Mouse (Mus musculus) stomach, postnatal 0 days (tissue): ENCODE measurements at regions not wholly inside any gene's neighbourhood (a gene's known extent, or its start where the extent isn't known, plus 50 kb on each side); places are given as distances from the start of the nearest gene placed in this dataset.

Source experiments
- ATAC-seq: fragments of 200-750 bp; cut with Nextera tagmentation; 2 replicates; pipeline ENCODE4 v1.8.0; 2017; ENCODE audit not compliant: low FRiP score, low TSS enrichment
- DNase-seq: peaks from one replicate; pipeline ENCODE4 v3.0.0-alpha.2; 2016; ENCODE audit warnings: low spot score
- H3K27ac ChIP-seq: fragments of 300-500 bp; sonication (generic); replicated peaks from 2 replicates; pipeline ENCODE4 v1.5.1; 2014; ENCODE audit warnings: mild to moderate bottlenecking, control low read depth
- H3K27me3 ChIP-seq: fragments of 300-500 bp; sonication (generic); 2 replicates; pipeline ENCODE4 v1.6.1; 2014; ENCODE audit warnings: low read length; ENCODE audit not compliant: control insufficient read depth, insufficient read depth
- H3K36me3 ChIP-seq: fragments of 300-500 bp; sonication (generic); 2 replicates; pipeline ENCODE4 v1.6.1; 2014; ENCODE audit warnings: low read length, mixed read lengths; ENCODE audit not compliant: control insufficient read depth, insufficient read depth
- H3K4me1 ChIP-seq: fragments of 300-500 bp; sonication (generic); replicated peaks from 2 replicates; pipeline ENCODE4 v1.6.1; 2014; ENCODE audit warnings: antibody characterized with exemption; ENCODE audit not compliant: control insufficient read depth, insufficient read depth
- H3K4me2 ChIP-seq: fragments of 300-500 bp; sonication (generic); replicated peaks from 2 replicates; pipeline ENCODE4 v1.6.1; 2014; ENCODE audit warnings: low read depth, mild to moderate bottlenecking, control low read depth, moderate library complexity
- H3K4me3 ChIP-seq: fragments of 300-500 bp; sonication (generic); 2 replicates; pipeline ENCODE4 v1.5.1; 2014; ENCODE audit warnings: low read depth, low read length, control low read depth
- H3K9ac ChIP-seq: fragments of 300-500 bp; sonication (generic); 2 replicates; pipeline ENCODE4 v1.6.1; 2014; ENCODE audit warnings: mild to moderate bottlenecking, low read length, control low read depth, mixed read lengths
- H3K9me3 ChIP-seq: fragments of 300-500 bp; sonication (generic); 2 replicates; pipeline ENCODE4 v1.6.1; 2016; ENCODE audit warnings: low read length; ENCODE audit not compliant: control insufficient read depth
- CTCF ChIP-seq: IDR thresholded peaks from 2 replicates; pipeline ENCODE4 v1.5.1; 2016; ENCODE audit warnings: antibody characterized with exemption, low read depth, mild to moderate bottlenecking, moderate library complexity
- EP300 ChIP-seq: optimal IDR thresholded peaks from 2 replicates; pipeline ENCODE3; 2016; ENCODE audit warnings: antibody characterized with exemption
- WGBS: fragments of 180-500 bp; shearing (Covaris S2); extraction: QIAGEN DNeasy Blood & Tissue Kit; methylation state at CpG from one replicate; pipeline ENCODE4 v1.1.7; 2014; 5-methylcytosine and 5-hydroxymethylcytosine counted together

- 50% methylated on average over 1 of the region's 1 CpGs for WGBS
- no peak overlapping the region for H3K9ac ChIP-seq
- no peaks in the 10 kb centered on the region for H3K36me3 ChIP-seq
- no peaks in the 10 kb centered on the region for H3K27me3 ChIP-seq
- H3K4me3 ChIP-seq, result no peak overlapping the region
- no peaks in the 10 kb centered on the region for H3K4me1 ChIP-seq
- no peak overlapping the region for H3K4me2 ChIP-seq
- ATAC-seq (no peak), DNase-seq (no peak)
- no peak for TF ChIP-seq EP300
- no peak for TF ChIP-seq CTCF
- H3K9me3 ChIP-seq, result no peaks in the 10 kb centered on the region
- no peak overlapping the region for H3K27ac ChIP-seq
These were observed 57.2 kb downstream of the Foxa2 start for GRCm38 (mm10) chr2:147989616-147990015.

DNA sequence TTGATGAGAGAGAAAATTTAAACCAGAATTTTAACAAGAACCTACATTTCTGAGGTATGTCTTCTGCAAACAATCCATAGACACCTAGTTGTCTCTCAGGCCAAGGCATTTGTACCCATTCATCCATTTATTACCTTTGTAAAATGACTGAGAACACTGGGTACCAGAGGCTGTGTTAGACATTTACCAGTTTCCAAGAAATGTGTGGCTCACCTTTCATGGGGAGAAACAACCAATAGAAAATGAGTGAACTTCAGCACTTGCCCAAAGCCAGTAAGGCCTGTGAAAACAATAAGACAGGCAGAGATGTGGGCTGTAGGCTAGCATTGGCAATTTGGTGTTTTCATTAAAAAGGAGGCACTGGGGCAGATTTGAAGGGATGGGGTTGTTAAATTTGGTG lies 58.2 kb downstream of the Foxa2 start:
- no peak for ATAC-seq
- H3K4me1 ChIP-seq, result no peaks in the 10 kb centered on the region
- no peak overlapping the region for H3K4me2 ChIP-seq
- no peaks in the 10 kb centered on the region for H3K27me3 ChIP-seq
- DNase-seq, result no peak
- no peak overlapping the region for H3K9ac ChIP-seq
- no peak overlapping the region for H3K27ac ChIP-seq
- TF ChIP-seq CTCF, result no peak
- no peak for TF ChIP-seq EP300
- H3K36me3 ChIP-seq, result no peaks in the 10 kb centered on the region
- no peak overlapping the region for H3K4me3 ChIP-seq
- H3K9me3 ChIP-seq, result no peaks in the 10 kb centered on the region

GRCm38 (mm10) chr2:147985261-147985575 lies 61.6 kb downstream of the Foxa2 start:
- Histone ChIP-seq H3K4me2 (no peak overlapping the region), H3K36me3 (no peaks in the 10 kb centered on the region), H3K9me3 (no peaks in the 10 kb centered on the region), H3K9ac (no peak overlapping the region), H3K27ac (peak overlapping the region; percentile 49; the same call in 1 of the 2 replicates), H3K4me3 (no peak overlapping the region), H3K27me3 (no peaks in the 10 kb centered on the region), H3K4me1 (no peaks in the 10 kb centered on the region)
- DNase-seq, result peak; percentile 69
- TF ChIP-seq EP300, result no peak
- TF ChIP-seq CTCF, result no peak
- ATAC-seq, result peak; percentile 85
- 47% methylated on average over 2 of the region's 2 CpGs for WGBS

DNA sequence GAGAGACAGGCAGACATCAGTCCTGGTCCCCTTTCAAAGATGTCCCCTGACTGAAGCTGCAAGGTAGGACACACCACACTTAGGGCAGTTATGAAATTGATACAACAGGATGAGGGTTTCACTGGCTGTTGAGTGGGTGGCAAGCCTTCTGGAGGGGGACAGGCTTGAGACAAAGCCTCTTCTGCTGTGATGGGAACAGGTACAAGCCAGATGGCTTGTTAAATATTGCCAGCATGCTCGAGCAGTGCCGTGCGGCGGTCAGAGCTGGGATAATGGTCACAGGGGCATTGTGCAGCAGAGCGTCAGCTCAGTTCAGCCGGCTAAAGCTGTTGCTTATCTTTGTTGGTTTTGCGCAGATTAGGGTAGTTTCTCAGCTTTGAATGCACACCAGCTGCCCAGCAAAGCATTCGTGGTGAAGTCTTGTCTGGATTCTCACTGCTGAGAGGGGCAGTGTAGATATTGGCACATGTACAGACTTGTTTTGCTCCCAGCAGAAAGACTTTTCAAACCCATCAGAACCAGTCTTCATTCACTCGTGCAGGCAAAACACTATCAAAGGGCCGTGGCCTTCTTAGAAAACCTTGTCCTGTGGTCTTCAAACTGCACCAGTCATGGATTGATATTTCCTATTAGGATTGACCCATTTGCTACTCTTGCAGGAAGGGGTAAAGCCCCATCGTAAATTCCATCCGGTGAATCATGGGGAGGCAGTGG lies 62.1 kb downstream of the Foxa2 start:
- H3K4me3 ChIP-seq, result no peak overlapping the region
- DNase-seq (peak; percentile 79), ATAC-seq (peak; percentile 92)
- no peaks in the 10 kb centered on the region for H3K27me3 ChIP-seq
- H3K27ac ChIP-seq, result peak overlapping the region; percentile 49; the same call in 1 of the 2 replicates
- no peaks in the 10 kb centered on the region for H3K4me1 ChIP-seq
- H3K9ac ChIP-seq, result no peak overlapping the region
- 38% methylated on average over 12 of the region's 12 CpGs for WGBS
- no peaks in the 10 kb centered on the region for H3K9me3 ChIP-seq
- peak; percentile 52 for TF ChIP-seq CTCF
- TF ChIP-seq EP300, result no peak
- H3K36me3 ChIP-seq, result no peaks in the 10 kb centered on the region
- no peak overlapping the region for H3K4me2 ChIP-seq

- DNase-seq (no peak), ATAC-seq (no peak)
- Histone ChIP-seq H3K4me1 (no peaks in the 10 kb centered on the region), H3K36me3 (no peaks in the 10 kb centered on the region), H3K9ac (no peak overlapping the region), H3K4me2 (no peak overlapping the region), H3K27me3 (no peaks in the 10 kb centered on the region), H3K27ac (no peak overlapping the region), H3K9me3 (no peaks in the 10 kb centered on the region), H3K4me3 (no peak overlapping the region)
- TF ChIP-seq CTCF, result no peak
- WGBS, result 59% methylated on average over 6 of the region's 6 CpGs
These were observed 65.8 kb downstream of the Foxa2 start for GRCm38 (mm10) chr2:147980929-147981479.

DNA sequence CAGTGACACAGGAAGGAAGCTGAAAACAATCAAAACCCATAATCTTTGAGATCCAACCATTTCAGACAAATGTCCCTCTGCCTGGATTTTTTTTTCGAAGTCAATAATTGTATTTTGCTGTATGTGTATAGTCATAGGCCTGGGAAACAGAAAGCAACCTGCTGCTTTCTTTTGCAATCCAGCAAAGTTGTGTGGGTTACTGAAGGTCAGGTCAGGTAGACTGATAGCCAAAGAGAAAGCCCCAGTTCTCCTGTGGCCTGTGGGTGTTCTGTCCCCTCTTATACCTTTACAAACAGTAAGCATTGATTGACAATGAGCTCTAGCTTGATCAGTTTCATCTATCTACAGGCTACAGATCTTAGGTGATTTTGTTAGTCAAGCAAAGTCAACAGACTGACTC lies 66.4 kb downstream of the Foxa2 start:
- no peak overlapping the region for H3K27ac ChIP-seq
- no peaks in the 10 kb centered on the region for H3K36me3 ChIP-seq
- H3K4me2 ChIP-seq, result no peak overlapping the region
- H3K9me3 ChIP-seq, result no peaks in the 10 kb centered on the region
- H3K9ac ChIP-seq, result no peak overlapping the region
- H3K4me3 ChIP-seq, result no peak overlapping the region
- no peak for DNase-seq
- TF ChIP-seq EP300 (no peak), CTCF (no peak)
- no peaks in the 10 kb centered on the region for H3K27me3 ChIP-seq
- H3K4me1 ChIP-seq, result no peaks in the 10 kb centered on the region
- WGBS, result 94% methylated on average over 1 of the region's 1 CpGs
- ATAC-seq, result no peak
